Mouse (Mus musculus): Measurements from ENCODE around the gene Ppt2.

- TF ChIP-seq CTCF (IDR thresholded peaks at IDR 0.05; ENCODE audit: control insufficient read depth, insufficient read depth, insufficient replicate concordance, low read depth, low read length): no peak
- no peak for TF ChIP-seq POLR2A (IDR thresholded peaks at IDR 0.05; ENCODE audit: control insufficient read depth, low read depth, low read length)
Measured at GRCm38 (mm10) chr17:34652546-34652945, 24.2 kb upstream of the Ppt2 start.

All from testis, adult 2 months (tissue).